Mouse (Mus musculus): ENCODE measurements around the gene Atcay.

Atcay gene

GRCm38 (mm10) chr10:81230438-81231332, at the start of gene Atcay:
Gene Atcay, minus strand, starts transcription at chr10:81230833.
- DNase-seq (ENCODE audit: low read depth, low spot score): peak; percentile 84

GRCm38 (mm10) chr10:81279496-81279895, 48.9 kb upstream of the Atcay start:
- no peak for DNase-seq (ENCODE audit: low read depth, low spot score)

- DNase-seq (ENCODE audit: low read depth, low spot score): no peak
These were observed 47.0 kb upstream of the Atcay start for GRCm38 (mm10) chr10:81277676-81278075.

GRCm38 (mm10) chr10:81273842-81274241, 43.2 kb upstream of the Atcay start:
- DNase-seq (ENCODE audit: low read depth, low spot score): no peak

- no peak for DNase-seq (ENCODE audit: low read depth, low spot score)
These were observed 41.7 kb upstream of the Atcay start for GRCm38 (mm10) chr10:81272356-81272755.

GRCm38 (mm10) chr10:81268643-81269412, 38.2 kb upstream of the Atcay start:
- DNase-seq (ENCODE audit: low read depth, low spot score): no peak

GRCm38 (mm10) chr10:81268056-81268455, 37.4 kb upstream of the Atcay start:
- peak; percentile 65 for DNase-seq (ENCODE audit: low read depth, low spot score)

GRCm38 (mm10) chr10:81266211-81267105, 35.8 kb upstream of the Atcay start, which contains the start of the genes Mrpl54 and Apba3:
Gene Mrpl54, minus strand, starts transcription at chr10:81266934.
Gene Apba3, plus strand, starts transcription at chr10:81266960.
- DNase-seq (ENCODE audit: low read depth, low spot score): peak; percentile 88

GRCm38 (mm10) chr10:81265540-81265939, 34.9 kb upstream of the Atcay start:
- no peak for DNase-seq (ENCODE audit: low read depth, low spot score)

- DNase-seq (ENCODE audit: low read depth, low spot score): no peak
These were observed 30.4 kb upstream of the Atcay start for GRCm38 (mm10) chr10:81261025-81261424.

- no peak for DNase-seq (ENCODE audit: low read depth, low spot score)
These were observed 28.7 kb upstream of the Atcay start for GRCm38 (mm10) chr10:81259225-81259884.

- DNase-seq (ENCODE audit: low read depth, low spot score): no peak
These were observed 26.8 kb upstream of the Atcay start for GRCm38 (mm10) chr10:81257158-81258039.

- DNase-seq (ENCODE audit: low read depth, low spot score): no peak
These were observed 24.3 kb upstream of the Atcay start for GRCm38 (mm10) chr10:81254886-81255285.

- DNase-seq (ENCODE audit: low read depth, low spot score): no peak
These were observed 22.1 kb upstream of the Atcay start, which contains the start of gene Matk for GRCm38 (mm10) chr10:81252424-81253419. Gene Matk, plus strand, starts transcription at chr10:81252935.

GRCm38 (mm10) chr10:81249442-81249841, 18.8 kb upstream of the Atcay start:
- DNase-seq (ENCODE audit: low read depth, low spot score): no peak

GRCm38 (mm10) chr10:81247804-81248203, 17.2 kb upstream of the Atcay start:
- no peak for DNase-seq (ENCODE audit: low read depth, low spot score)

GRCm38 (mm10) chr10:81245166-81245565, 14.5 kb upstream of the Atcay start:
- no peak for DNase-seq (ENCODE audit: low read depth, low spot score)

- DNase-seq (ENCODE audit: low read depth, low spot score): no peak
These were observed 14.0 kb upstream of the Atcay start for GRCm38 (mm10) chr10:81244595-81244994.

GRCm38 (mm10) chr10:81244146-81244545, 13.5 kb upstream of the Atcay start:
- DNase-seq (ENCODE audit: low read depth, low spot score): no peak

All from brain, embryonic 18.5 days (tissue).